Mouse (Mus musculus): ENCODE measurements around the gene Slc1a5. TPM values are rescaled to one million over a fixed set of nuclear protein-coding genes. Genes with fewer than 3 reads are reported as not detected.

Slc1a5 gene
- polyA plus RNA-seq, 1 experiment from 2014 or later, result 55.8 TPM

DNA sequence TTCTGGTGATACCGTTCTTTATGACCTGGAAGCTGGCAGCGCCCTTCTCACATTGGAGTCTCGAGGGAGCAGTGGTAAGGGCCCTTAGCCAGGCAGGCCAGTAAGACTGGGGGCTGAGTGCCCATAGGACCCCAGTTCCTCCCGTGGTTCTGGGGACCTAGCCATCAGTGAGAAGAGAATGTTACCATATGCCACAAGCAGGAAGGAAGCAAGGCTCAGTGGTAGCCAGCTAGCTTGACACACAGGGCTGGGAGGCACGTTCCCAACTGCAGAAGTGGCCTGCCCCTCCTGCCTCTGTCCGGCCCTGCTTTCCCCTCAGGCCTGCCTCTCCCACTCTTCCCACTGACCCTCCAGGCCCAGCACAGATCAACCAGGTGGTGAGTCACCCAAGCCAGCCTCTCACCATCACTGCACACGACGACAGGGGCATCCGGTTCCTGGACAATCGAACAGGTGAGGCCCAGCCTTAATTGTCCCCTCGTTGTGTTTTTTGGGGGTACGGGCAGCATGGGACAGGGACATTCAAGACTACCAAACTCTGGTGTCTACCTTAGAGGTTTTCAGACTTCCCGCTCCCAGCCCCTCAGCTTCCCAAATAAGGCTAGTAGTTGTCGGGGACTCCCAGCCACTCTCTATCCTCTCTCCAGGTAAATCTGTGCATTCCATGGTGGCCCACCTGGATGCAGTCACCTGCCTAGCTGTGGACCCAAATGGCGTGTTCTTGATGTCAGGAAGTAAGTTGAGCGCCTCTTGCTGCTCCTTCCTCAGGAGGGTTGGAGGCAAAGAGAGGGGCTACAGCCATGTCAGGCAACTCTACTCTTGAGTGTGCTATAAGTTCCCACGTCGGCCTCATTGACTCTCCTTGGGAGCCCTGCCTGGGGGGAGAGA is 57.0 kb downstream of the Slc1a5 start:
- Histone ChIP-seq H3K4me2 (ENCODE audit: low read length) (no peak overlapping the region), H3K27me3 (ENCODE audit: insufficient read depth, low read length) (no peaks in the 10 kb centered on the region), H3K4me3 (replicated peaks; ENCODE audit: low read depth, low read length) (no peak overlapping the region), H3K4me1 (replicated peaks; ENCODE audit: insufficient read depth, low read length) (0 out of 2 replicates have a peak, but pooled peaks cover 5% of the 10 kb centered on the region), H3K9me3 (replicated peaks; ENCODE audit: low read length) (no peaks in the 10 kb centered on the region), H3K36me3 (ENCODE audit: insufficient read depth, low read length) (peaks cover 55% of the 10 kb centered on the region), H3K9ac (ENCODE audit: low read depth, low read length) (no peak overlapping the region), H3K27ac (no peak overlapping the region)
- no peak for DNase-seq (ENCODE audit: low spot score)
- 90% methylated on average over 18 of the region's 18 CpGs for WGBS
- no peak for TF ChIP-seq CTCF (IDR thresholded peaks at IDR 0.05; ENCODE audit: low read depth)
- no peak for ATAC-seq (replicated peaks; ENCODE audit: low FRiP score, low read depth)

DNA sequence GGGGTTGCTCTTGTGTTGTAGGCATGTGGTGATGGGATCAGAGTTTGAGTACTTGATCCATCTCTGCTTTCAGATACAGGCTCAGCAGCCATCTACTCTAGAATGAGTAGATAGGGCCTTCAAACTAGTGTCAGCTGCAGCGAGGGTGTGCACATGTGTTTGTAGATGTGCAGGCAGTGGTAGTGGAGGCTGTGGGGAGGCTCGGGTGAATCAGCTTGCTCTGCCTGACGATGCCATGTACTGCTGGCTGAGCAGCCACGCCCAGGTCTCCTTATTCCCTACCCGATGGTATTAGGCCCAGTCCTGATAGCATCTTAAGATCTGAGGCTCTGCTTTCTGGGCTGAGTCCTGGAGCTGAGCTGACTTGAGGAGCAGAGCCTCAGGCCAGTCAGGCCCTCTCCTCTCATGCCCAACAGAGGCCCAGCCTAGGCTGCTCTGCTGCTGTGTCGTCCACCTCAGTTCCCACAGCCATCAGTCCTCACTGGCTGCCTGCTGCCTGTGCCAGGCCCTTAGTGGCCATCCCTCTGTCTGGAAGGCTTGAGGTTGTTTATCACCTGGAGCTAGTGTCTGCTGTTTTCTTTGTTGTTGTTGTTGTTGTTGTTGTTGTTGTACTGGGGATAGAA is 57.8 kb downstream of the Slc1a5 start:
- no peak for TF ChIP-seq CTCF (IDR thresholded peaks at IDR 0.05; ENCODE audit: low read depth)
- Histone ChIP-seq H3K9ac (ENCODE audit: low read depth, low read length) (no peak overlapping the region), H3K9me3 (replicated peaks; ENCODE audit: low read length) (no peaks in the 10 kb centered on the region), H3K27ac (no peak overlapping the region), H3K27me3 (ENCODE audit: insufficient read depth, low read length) (no peaks in the 10 kb centered on the region), H3K4me3 (replicated peaks; ENCODE audit: low read depth, low read length) (no peak overlapping the region), H3K36me3 (ENCODE audit: insufficient read depth, low read length) (peaks cover 49% of the 10 kb centered on the region; the same call in 1 of the 2 replicates), H3K4me1 (replicated peaks; ENCODE audit: insufficient read depth, low read length) (peaks cover 5% of the 10 kb centered on the region; the same call in 1 of the 2 replicates), H3K4me2 (ENCODE audit: low read length) (no peak overlapping the region)
- 80% methylated on average over 6 of the region's 6 CpGs for WGBS
- DNase-seq (ENCODE audit: low spot score) (no peak), ATAC-seq (replicated peaks; ENCODE audit: low FRiP score, low read depth) (no peak)

DNA sequence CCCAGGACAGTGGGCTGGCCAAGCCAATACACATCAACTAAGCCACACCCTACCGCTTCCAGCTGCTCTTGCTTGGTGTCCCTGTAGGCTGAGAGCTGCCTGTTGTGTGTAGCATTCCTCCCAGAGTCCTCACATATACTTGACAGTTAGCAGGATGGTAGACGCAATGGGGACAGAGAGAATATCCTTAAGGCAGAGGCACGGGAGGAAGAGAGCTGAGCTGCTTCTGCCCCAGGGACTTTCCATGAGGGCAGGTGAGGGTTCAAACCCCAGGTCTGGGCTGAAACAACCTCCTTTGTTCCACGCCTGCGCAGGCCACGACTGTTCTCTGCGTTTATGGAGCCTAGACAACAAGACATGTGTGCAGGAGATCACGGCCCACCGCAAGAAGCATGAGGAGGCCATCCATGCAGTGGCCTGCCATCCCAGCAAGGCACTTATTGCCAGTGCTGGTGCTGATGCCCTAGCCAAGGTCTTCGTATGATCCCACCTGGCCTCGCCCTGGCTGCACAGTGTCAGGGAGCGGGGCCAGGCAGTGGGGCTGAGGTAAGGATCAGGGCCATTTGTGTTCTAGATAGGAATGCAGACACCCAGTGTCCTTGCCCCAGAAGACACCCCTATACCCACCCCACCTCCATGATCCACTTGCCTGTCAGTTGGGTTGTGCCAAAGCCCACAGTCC is 58.4 kb downstream of the Slc1a5 start:
- no peak overlapping the region for H3K27ac ChIP-seq
- no peak for TF ChIP-seq CTCF (IDR thresholded peaks at IDR 0.05; ENCODE audit: low read depth)
- no peak overlapping the region for H3K4me2 ChIP-seq (ENCODE audit: low read length)
- peaks cover 5% of the 10 kb centered on the region; the same call in 1 of the 2 replicates for H3K4me1 ChIP-seq (replicated peaks; ENCODE audit: insufficient read depth, low read length)
- no peak for ATAC-seq (replicated peaks; ENCODE audit: low FRiP score, low read depth)
- no peaks in the 10 kb centered on the region for H3K9me3 ChIP-seq (replicated peaks; ENCODE audit: low read length)
- peaks cover 44% of the 10 kb centered on the region; the same call in 1 of the 2 replicates for H3K36me3 ChIP-seq (ENCODE audit: insufficient read depth, low read length)
- H3K4me3 ChIP-seq (replicated peaks; ENCODE audit: low read depth, low read length), result no peak overlapping the region
- no peaks in the 10 kb centered on the region for H3K27me3 ChIP-seq (ENCODE audit: insufficient read depth, low read length)
- no peak overlapping the region for H3K9ac ChIP-seq (ENCODE audit: low read depth, low read length)
- WGBS, result 94% methylated on average over 12 of the region's 12 CpGs
- DNase-seq (ENCODE audit: low spot score), result no peak

DNA sequence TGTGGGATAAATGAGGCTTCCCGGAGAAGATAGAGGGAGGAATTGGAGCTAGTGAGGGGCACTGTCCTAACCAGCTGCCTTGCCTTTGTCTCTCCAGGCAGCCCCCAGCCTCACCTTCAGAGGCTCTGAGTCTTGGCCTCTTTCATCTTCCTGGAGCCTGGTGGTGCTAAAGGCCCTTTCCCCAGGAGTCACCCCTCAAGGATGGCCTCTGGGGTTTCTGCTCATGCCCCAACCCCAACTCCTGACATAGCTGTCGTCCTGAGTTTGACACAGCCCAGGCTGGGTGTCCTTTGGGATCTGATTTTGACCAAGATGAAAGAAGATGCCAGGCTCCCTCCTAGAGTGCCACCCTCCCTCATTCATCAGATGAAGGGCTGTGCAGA is 59.0 kb downstream of the Slc1a5 start:
- no peak overlapping the region for H3K4me2 ChIP-seq (ENCODE audit: low read length)
- no peak overlapping the region for H3K4me3 ChIP-seq (replicated peaks; ENCODE audit: low read depth, low read length)
- no peak for ATAC-seq (replicated peaks; ENCODE audit: low FRiP score, low read depth)
- H3K27ac ChIP-seq, result no peak overlapping the region
- no peak for DNase-seq (ENCODE audit: low spot score)
- H3K9me3 ChIP-seq (replicated peaks; ENCODE audit: low read length), result no peaks in the 10 kb centered on the region
- H3K4me1 ChIP-seq (replicated peaks; ENCODE audit: insufficient read depth, low read length), result peaks cover 10% of the 10 kb centered on the region; the same call in 1 of the 2 replicates
- WGBS, result 75% methylated on average over 2 of the region's 2 CpGs
- H3K36me3 ChIP-seq (ENCODE audit: insufficient read depth, low read length), result peaks cover 40% of the 10 kb centered on the region; the same call in 1 of the 2 replicates
- no peaks in the 10 kb centered on the region for H3K27me3 ChIP-seq (ENCODE audit: insufficient read depth, low read length)
- no peak overlapping the region for H3K9ac ChIP-seq (ENCODE audit: low read depth, low read length)
- no peak for TF ChIP-seq CTCF (IDR thresholded peaks at IDR 0.05; ENCODE audit: low read depth)

DNA sequence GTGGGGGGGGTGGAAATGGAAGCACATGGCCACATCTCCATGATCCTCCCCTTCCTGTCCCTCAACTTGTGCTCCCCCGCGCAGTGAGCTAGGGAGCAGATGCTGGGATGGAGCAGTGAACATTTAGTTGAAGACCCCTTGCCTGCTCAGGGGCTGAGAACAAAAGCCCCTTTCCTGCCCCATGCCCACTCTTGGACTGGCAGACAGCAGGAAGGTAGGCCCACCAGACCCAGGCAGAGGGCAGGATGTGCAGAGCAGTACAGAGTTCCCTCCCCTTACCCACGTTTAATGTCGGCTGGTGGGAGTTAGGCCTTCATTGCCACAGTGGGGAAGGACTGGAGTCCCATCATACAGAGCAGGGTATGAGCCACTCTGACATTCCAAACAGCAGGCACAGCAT is 59.9 kb downstream of the Slc1a5 start:
- Histone ChIP-seq H3K27me3 (ENCODE audit: insufficient read depth, low read length) (no peaks in the 10 kb centered on the region), H3K27ac (no peak overlapping the region), H3K36me3 (ENCODE audit: insufficient read depth, low read length) (peaks cover 40% of the 10 kb centered on the region; the same call in 1 of the 2 replicates), H3K4me3 (replicated peaks; ENCODE audit: low read depth, low read length) (no peak overlapping the region), H3K9me3 (replicated peaks; ENCODE audit: low read length) (no peaks in the 10 kb centered on the region), H3K4me1 (replicated peaks; ENCODE audit: insufficient read depth, low read length) (peaks cover 11% of the 10 kb centered on the region), H3K9ac (ENCODE audit: low read depth, low read length) (no peak overlapping the region), H3K4me2 (ENCODE audit: low read length) (no peak overlapping the region)
- 77% methylated on average over 4 of the region's 4 CpGs for WGBS
- no peak for TF ChIP-seq CTCF (IDR thresholded peaks at IDR 0.05; ENCODE audit: low read depth)
- DNase-seq (ENCODE audit: low spot score) (no peak), ATAC-seq (replicated peaks; ENCODE audit: low FRiP score, low read depth) (no peak)

Measured in kidney, postnatal 0 days (tissue).